Mouse (Mus musculus): Measurements from ENCODE around the gene Six3.

DNA sequence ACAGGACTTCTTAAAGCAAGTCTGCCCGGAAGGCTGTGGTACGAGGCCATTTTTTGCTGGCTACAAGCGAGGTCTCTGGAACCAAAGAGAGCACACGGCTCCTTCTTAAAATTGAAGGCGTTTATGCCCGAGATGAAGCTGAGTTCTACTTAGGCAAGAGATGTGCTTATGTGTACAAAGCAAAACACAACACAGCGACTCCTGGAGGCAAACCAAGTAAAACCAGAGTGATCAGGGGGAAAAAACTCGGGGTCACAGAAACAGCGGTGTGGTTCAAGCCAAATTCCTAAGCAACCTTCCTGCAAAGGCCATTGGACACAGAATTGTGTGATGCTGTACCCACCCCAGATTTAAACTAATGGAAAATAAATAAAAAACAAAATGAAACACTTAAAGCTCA lies 13.9 kb upstream of the Six3 start:
- TF ChIP-seq CTCF (IDR thresholded peaks at IDR 0.05; ENCODE audit: low read depth), result peak; percentile 55
- TF ChIP-seq EP300 (optimal IDR thresholded peaks at IDR 0.05), result no peak

Measured in stomach, postnatal 0 days (tissue).